Mouse (Mus musculus): ENCODE results near the gene Lyst. TPM values are rescaled to one million over a fixed set of nuclear protein-coding genes. Genes with fewer than 3 reads are reported as not detected.

The Lyst gene
- polyA plus RNA-seq, 1 experiment from 2014 or later, result 6.0 TPM

- ATAC-seq, result no peak
- Histone ChIP-seq H3K4me1 (replicated peaks; ENCODE audit: control insufficient read depth, insufficient read depth, low read length) (no peaks in the 10 kb centered on the region), H3K27ac (ENCODE audit: low read length) (no peak overlapping the region), H3K9ac (replicated peaks; ENCODE audit: low read depth, low read length) (no peak overlapping the region), H3K4me3 (replicated peaks; ENCODE audit: low read length) (no peak overlapping the region), H3K9me3 (ENCODE audit: control insufficient read depth, low read length) (no peaks in the 10 kb centered on the region), H3K27me3 (replicated peaks; ENCODE audit: control insufficient read depth, insufficient read depth, low read length) (no peaks in the 10 kb centered on the region), H3K4me2 (ENCODE audit: low read length) (no peak overlapping the region), H3K36me3 (ENCODE audit: control insufficient read depth, insufficient read depth) (peaks cover 5% of the 10 kb centered on the region; the same call in 1 of the 2 replicates)
- 95% methylated on average over 4 of the region's 4 CpGs for WGBS
These were observed 24.0 kb downstream of the Lyst start for GRCm38 (mm10) chr13:13614235-13614634.

GRCm38 (mm10) chr13:13621456-13621855 lies 31.3 kb downstream of the Lyst start:
- H3K4me1 ChIP-seq (replicated peaks; ENCODE audit: control insufficient read depth, insufficient read depth, low read length), result no peaks in the 10 kb centered on the region
- WGBS, result 78% methylated on average over 5 of the region's 5 CpGs
- H3K9ac ChIP-seq (replicated peaks; ENCODE audit: low read depth, low read length), result no peak overlapping the region
- H3K36me3 ChIP-seq (ENCODE audit: control insufficient read depth, insufficient read depth), result peaks cover 5% of the 10 kb centered on the region; the same call in 1 of the 2 replicates
- no peaks in the 10 kb centered on the region for H3K27me3 ChIP-seq (replicated peaks; ENCODE audit: control insufficient read depth, insufficient read depth, low read length)
- ATAC-seq, result no peak
- H3K27ac ChIP-seq (ENCODE audit: low read length), result no peak overlapping the region
- no peak overlapping the region for H3K4me2 ChIP-seq (ENCODE audit: low read length)
- no peaks in the 10 kb centered on the region for H3K9me3 ChIP-seq (ENCODE audit: control insufficient read depth, low read length)
- no peak overlapping the region for H3K4me3 ChIP-seq (replicated peaks; ENCODE audit: low read length)

- Histone ChIP-seq H3K4me1 (replicated peaks; ENCODE audit: control insufficient read depth, insufficient read depth, low read length) (no peaks in the 10 kb centered on the region), H3K4me3 (replicated peaks; ENCODE audit: low read length) (no peak overlapping the region), H3K36me3 (ENCODE audit: control insufficient read depth, insufficient read depth) (no peaks in the 10 kb centered on the region), H3K9ac (replicated peaks; ENCODE audit: low read depth, low read length) (no peak overlapping the region), H3K27me3 (replicated peaks; ENCODE audit: control insufficient read depth, insufficient read depth, low read length) (no peaks in the 10 kb centered on the region), H3K27ac (ENCODE audit: low read length) (no peak overlapping the region), H3K4me2 (ENCODE audit: low read length) (no peak overlapping the region), H3K9me3 (ENCODE audit: control insufficient read depth, low read length) (no peaks in the 10 kb centered on the region)
- no peak for ATAC-seq
- 80% methylated on average over 3 of the region's 3 CpGs for WGBS
These were observed 32.4 kb downstream of the Lyst start for GRCm38 (mm10) chr13:13622565-13622964.

GRCm38 (mm10) chr13:13633746-13634145 lies 43.5 kb downstream of the Lyst start:
- WGBS, result 89% methylated on average over 1 of the region's 1 CpGs
- no peaks in the 10 kb centered on the region for H3K9me3 ChIP-seq (ENCODE audit: control insufficient read depth, low read length)
- no peak overlapping the region for H3K9ac ChIP-seq (replicated peaks; ENCODE audit: low read depth, low read length)
- H3K4me2 ChIP-seq (ENCODE audit: low read length), result no peak overlapping the region
- no peaks in the 10 kb centered on the region for H3K4me1 ChIP-seq (replicated peaks; ENCODE audit: control insufficient read depth, insufficient read depth, low read length)
- ATAC-seq, result no peak
- H3K4me3 ChIP-seq (replicated peaks; ENCODE audit: low read length), result no peak overlapping the region
- no peaks in the 10 kb centered on the region for H3K36me3 ChIP-seq (ENCODE audit: control insufficient read depth, insufficient read depth)
- no peaks in the 10 kb centered on the region for H3K27me3 ChIP-seq (replicated peaks; ENCODE audit: control insufficient read depth, insufficient read depth, low read length)
- H3K27ac ChIP-seq (ENCODE audit: low read length), result no peak overlapping the region

GRCm38 (mm10) chr13:13634706-13635105 lies 44.5 kb downstream of the Lyst start:
- H3K36me3 ChIP-seq (ENCODE audit: control insufficient read depth, insufficient read depth), result no peaks in the 10 kb centered on the region
- H3K9me3 ChIP-seq (ENCODE audit: control insufficient read depth, low read length), result no peaks in the 10 kb centered on the region
- H3K27ac ChIP-seq (ENCODE audit: low read length), result no peak overlapping the region
- H3K4me2 ChIP-seq (ENCODE audit: low read length), result no peak overlapping the region
- no peaks in the 10 kb centered on the region for H3K4me1 ChIP-seq (replicated peaks; ENCODE audit: control insufficient read depth, insufficient read depth, low read length)
- H3K27me3 ChIP-seq (replicated peaks; ENCODE audit: control insufficient read depth, insufficient read depth, low read length), result no peaks in the 10 kb centered on the region
- H3K9ac ChIP-seq (replicated peaks; ENCODE audit: low read depth, low read length), result no peak overlapping the region
- 15% methylated on average over 7 of the region's 7 CpGs for WGBS
- no peak overlapping the region for H3K4me3 ChIP-seq (replicated peaks; ENCODE audit: low read length)
- ATAC-seq, result no peak

DNA sequence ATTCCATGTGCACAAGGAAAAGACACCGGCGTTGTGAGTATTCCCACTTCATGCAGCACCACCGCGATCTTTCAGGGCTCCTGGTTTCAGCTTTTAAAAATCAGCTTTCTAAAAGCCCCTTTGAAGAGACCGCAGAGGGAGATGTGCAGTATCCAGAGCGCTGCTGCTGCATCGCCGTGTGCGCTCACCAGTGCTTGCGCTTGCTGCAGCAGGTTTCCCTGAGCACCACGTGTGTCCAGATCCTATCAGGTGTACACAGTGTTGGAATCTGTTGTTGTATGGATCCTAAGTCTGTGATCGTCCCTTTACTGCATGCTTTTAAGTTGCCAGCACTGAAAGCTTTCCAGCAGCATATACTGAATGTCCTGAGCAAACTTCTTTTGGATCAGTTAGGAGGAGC lies 45.0 kb downstream of the Lyst start:
- Histone ChIP-seq H3K9ac (replicated peaks; ENCODE audit: low read depth, low read length) (no peak overlapping the region), H3K9me3 (ENCODE audit: control insufficient read depth, low read length) (no peaks in the 10 kb centered on the region), H3K27ac (ENCODE audit: low read length) (no peak overlapping the region), H3K4me2 (ENCODE audit: low read length) (no peak overlapping the region), H3K36me3 (ENCODE audit: control insufficient read depth, insufficient read depth) (no peaks in the 10 kb centered on the region), H3K4me3 (replicated peaks; ENCODE audit: low read length) (no peak overlapping the region), H3K4me1 (replicated peaks; ENCODE audit: control insufficient read depth, insufficient read depth, low read length) (no peaks in the 10 kb centered on the region), H3K27me3 (replicated peaks; ENCODE audit: control insufficient read depth, insufficient read depth, low read length) (no peaks in the 10 kb centered on the region)
- no peak for ATAC-seq
- WGBS, result 21% methylated on average over 12 of the region's 12 CpGs

DNA sequence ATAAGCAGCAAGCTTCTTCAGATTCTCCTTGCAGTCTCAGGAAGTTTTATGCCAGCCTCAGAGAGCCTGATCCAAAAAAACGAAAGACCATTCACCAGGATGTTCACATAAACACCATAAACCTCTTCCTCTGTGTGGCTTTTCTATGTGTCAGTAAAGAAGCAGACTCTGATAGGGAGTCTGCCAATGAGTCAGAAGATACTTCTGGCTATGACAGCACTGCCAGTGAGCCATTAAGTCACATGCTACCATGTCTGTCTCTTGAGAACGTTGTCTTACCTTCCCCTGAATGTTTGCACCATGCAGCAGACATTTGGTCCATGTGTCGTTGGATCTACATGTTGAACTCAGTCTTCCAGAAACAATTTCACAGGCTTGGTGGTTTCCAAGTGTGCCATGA lies 47.4 kb downstream of the Lyst start:
- no peak overlapping the region for H3K9ac ChIP-seq (replicated peaks; ENCODE audit: low read depth, low read length)
- no peaks in the 10 kb centered on the region for H3K9me3 ChIP-seq (ENCODE audit: control insufficient read depth, low read length)
- no peak overlapping the region for H3K4me3 ChIP-seq (replicated peaks; ENCODE audit: low read length)
- no peaks in the 10 kb centered on the region for H3K4me1 ChIP-seq (replicated peaks; ENCODE audit: control insufficient read depth, insufficient read depth, low read length)
- ATAC-seq, result no peak
- no peak overlapping the region for H3K4me2 ChIP-seq (ENCODE audit: low read length)
- H3K36me3 ChIP-seq (ENCODE audit: control insufficient read depth, insufficient read depth), result no peaks in the 10 kb centered on the region
- 76% methylated on average over 3 of the region's 3 CpGs for WGBS
- no peak overlapping the region for H3K27ac ChIP-seq (ENCODE audit: low read length)
- H3K27me3 ChIP-seq (replicated peaks; ENCODE audit: control insufficient read depth, insufficient read depth, low read length), result no peaks in the 10 kb centered on the region

DNA sequence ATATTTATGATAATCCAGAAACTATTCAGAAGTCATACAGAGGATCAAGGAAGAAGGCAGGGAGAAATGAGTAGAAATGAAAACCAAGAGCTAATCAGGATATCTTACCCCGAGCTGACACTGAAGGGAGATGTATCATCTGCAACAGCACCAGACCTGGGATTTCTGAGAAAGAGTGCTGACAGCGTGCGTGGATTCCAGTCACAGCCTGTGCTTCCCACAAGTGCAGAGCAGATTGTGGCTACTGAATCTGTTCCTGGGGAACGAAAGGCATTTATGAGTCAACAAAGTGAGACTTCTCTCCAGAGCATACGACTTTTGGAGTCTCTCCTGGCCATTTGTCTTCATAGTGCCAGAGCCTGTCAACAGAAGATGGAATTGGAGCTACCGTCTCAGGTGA lies 47.8 kb downstream of the Lyst start:
- no peak overlapping the region for H3K9ac ChIP-seq (replicated peaks; ENCODE audit: low read depth, low read length)
- ATAC-seq, result no peak
- H3K4me1 ChIP-seq (replicated peaks; ENCODE audit: control insufficient read depth, insufficient read depth, low read length), result no peaks in the 10 kb centered on the region
- no peaks in the 10 kb centered on the region for H3K36me3 ChIP-seq (ENCODE audit: control insufficient read depth, insufficient read depth)
- no peak overlapping the region for H3K27ac ChIP-seq (ENCODE audit: low read length)
- H3K9me3 ChIP-seq (ENCODE audit: control insufficient read depth, low read length), result no peaks in the 10 kb centered on the region
- no peak overlapping the region for H3K4me2 ChIP-seq (ENCODE audit: low read length)
- WGBS, result 82% methylated on average over 6 of the region's 6 CpGs
- H3K27me3 ChIP-seq (replicated peaks; ENCODE audit: control insufficient read depth, insufficient read depth, low read length), result no peaks in the 10 kb centered on the region
- no peak overlapping the region for H3K4me3 ChIP-seq (replicated peaks; ENCODE audit: low read length)

DNA sequence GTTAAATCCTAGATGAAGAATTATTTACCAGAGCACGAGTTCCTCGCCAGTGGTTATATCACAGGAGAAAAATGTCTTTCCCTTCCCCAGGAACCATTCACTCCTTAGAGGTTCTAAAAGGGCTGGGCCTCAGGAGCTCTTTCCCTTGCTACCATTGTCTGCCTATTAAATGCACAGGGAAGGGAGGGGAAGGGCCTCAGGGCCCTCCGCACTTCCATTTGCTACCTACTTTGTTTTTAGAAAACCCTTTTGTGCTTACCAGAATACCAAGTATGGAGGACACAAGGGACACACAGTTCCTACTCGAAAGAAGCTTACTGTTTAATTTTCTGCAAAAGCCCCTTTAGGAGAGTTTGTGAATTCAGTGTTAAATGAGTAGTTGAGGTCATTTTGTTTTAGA lies 48.5 kb downstream of the Lyst start:
- 6% methylated on average over 4 of the region's 4 CpGs for WGBS
- peak; percentile 52; the same call in 1 of the 2 replicates for ATAC-seq
- H3K27ac ChIP-seq (ENCODE audit: low read length), result no peak overlapping the region

GRCm38 (mm10) chr13:13647296-13647695 lies 57.1 kb downstream of the Lyst start:
- Histone ChIP-seq H3K4me2 (ENCODE audit: low read length) (no peak overlapping the region), H3K9me3 (ENCODE audit: control insufficient read depth, low read length) (no peaks in the 10 kb centered on the region), H3K36me3 (ENCODE audit: control insufficient read depth, insufficient read depth) (peaks cover 5% of the 10 kb centered on the region; the same call in 1 of the 2 replicates), H3K27me3 (replicated peaks; ENCODE audit: control insufficient read depth, insufficient read depth, low read length) (no peaks in the 10 kb centered on the region), H3K4me1 (replicated peaks; ENCODE audit: control insufficient read depth, insufficient read depth, low read length) (no peaks in the 10 kb centered on the region), H3K4me3 (replicated peaks; ENCODE audit: low read length) (no peak overlapping the region), H3K27ac (ENCODE audit: low read length) (no peak overlapping the region), H3K9ac (replicated peaks; ENCODE audit: low read depth, low read length) (no peak overlapping the region)
- WGBS, result 44% methylated on average over 3 of the region's 3 CpGs
- ATAC-seq, result no peak

More for the DNA sequence above, 48.5 kb downstream of the Lyst start:
- Histone ChIP-seq H3K9me3 (ENCODE audit: control insufficient read depth, low read length) (no peaks in the 10 kb centered on the region), H3K4me1 (replicated peaks; ENCODE audit: control insufficient read depth, insufficient read depth, low read length) (no peaks in the 10 kb centered on the region), H3K9ac (replicated peaks; ENCODE audit: low read depth, low read length) (no peak overlapping the region), H3K4me2 (ENCODE audit: low read length) (no peak overlapping the region), H3K4me3 (replicated peaks; ENCODE audit: low read length) (no peak overlapping the region), H3K27me3 (replicated peaks; ENCODE audit: control insufficient read depth, insufficient read depth, low read length) (no peaks in the 10 kb centered on the region), H3K36me3 (ENCODE audit: control insufficient read depth, insufficient read depth) (no peaks in the 10 kb centered on the region)
